Mouse (Mus musculus) kidney, postnatal 4 days (tissue): ENCODE measurements around the gene Hacd1.

ENCODE experiments used
- DNase-seq, 2 experiments: peaks; one replicate each; pipeline ENCODE4 v3.0.0; 2021; ENCODE audit warnings: mixed read lengths in 2 of 2

Gene Hacd1

DNA sequence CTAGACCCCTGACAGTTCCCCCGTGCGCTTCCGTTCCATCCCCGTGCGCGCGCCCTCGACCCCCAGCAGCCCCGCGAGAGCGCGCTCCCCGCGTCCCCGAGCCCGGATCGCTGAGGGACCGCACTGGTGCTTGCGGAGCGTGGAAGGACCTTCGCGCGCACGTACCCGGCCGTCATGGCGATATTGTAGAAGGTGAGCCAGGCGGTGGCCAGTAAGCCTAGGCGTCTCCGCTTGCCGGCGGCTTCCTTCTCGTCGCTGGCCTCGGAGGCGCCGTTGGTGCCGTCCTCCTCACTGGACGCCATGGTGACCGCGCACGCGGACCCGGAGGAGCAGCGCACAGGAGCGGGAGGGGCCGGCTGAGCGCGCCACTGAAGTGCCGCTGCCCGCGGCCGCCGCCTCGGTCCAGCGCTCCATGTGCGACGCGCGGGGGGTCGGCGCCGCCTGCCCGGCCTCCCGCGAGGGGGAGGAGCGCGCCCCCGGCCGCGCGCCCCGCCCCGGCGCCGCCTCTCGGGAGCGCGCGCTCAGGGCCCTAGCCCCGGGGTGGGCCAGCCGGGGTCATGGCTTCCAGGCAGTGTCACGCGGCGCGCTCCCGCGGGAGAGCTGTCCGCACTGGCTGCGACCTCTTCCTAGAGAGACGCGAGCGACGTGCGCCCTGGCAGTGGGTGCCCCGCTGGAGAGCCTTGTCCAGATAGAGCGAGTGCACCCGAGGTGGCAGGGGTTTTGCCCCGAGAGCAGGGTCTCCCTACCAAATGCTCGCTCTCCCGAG is at the start of gene Hacd1:
Gene Hacd1, minus strand, starts transcription at position 570 of the 766 bp plus-strand sequence.
- peak; percentile 88 to 93 for DNase-seq

DNA sequence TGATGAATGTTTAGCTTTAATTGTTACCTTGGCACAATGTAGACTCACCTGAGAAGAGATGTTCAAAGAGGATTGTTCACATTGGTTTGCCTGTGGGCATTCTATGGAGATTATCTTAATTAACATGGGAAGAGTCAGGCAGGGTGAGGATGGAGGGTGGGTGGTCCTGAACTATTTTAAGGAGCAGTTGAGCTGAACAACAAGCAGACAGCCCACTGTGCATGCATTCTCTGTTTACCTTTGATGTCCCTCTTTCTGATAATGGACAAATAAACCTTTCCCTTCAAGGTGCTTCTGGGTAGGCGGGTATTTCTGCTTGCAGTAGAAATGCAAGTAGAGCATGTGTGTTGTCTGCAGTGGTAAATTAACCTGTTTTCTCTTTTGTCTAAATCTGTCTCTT is 48.0 kb upstream of the Hacd1 start:
- DNase-seq: no peak

DNA sequence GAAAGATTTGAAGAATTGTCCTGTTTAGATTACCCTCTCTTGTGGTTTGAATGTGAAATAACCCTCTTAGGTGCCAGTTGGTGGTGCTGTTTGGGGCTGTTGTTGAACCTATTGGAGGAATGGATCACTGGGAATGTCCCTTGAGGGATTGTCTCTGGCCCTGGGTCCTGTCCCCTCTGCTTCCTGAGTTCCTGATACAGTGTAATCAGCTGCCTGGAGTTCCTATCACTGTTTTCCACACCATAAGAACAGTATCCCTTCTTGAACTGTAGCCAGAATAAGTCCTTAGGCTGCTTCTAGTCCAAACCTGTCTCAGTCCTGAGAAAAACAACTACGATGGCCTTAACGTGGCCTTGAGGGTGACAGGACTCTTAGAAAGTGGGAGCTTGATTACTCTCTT is 46.7 kb upstream of the Hacd1 start:
- DNase-seq: no peak

GRCm38 (mm10) chr2:14100533-14100932 is 44.6 kb upstream of the Hacd1 start:
- no peak for DNase-seq

DNA sequence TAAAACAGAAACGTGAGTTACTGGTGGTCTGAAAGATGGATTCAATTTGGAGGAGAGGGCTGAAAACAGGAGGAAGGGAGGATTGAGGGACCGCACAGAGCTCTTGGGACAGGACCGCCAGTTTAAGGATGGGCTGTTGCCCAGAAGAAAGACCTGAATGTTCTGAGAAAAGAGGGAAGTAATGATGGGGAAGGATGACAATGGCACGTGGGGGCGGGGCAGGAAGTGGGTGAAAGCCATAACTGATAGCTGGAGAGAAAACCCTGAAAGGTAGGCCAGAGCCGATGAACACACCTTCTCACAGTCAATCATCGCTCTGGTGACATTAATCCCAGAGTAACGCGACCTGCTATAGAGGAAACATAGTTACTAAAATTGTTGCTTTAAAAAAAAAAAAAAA is 22.6 kb upstream of the Hacd1 start:
- DNase-seq: peak in 1 of 2 experiments; percentile 10

DNA sequence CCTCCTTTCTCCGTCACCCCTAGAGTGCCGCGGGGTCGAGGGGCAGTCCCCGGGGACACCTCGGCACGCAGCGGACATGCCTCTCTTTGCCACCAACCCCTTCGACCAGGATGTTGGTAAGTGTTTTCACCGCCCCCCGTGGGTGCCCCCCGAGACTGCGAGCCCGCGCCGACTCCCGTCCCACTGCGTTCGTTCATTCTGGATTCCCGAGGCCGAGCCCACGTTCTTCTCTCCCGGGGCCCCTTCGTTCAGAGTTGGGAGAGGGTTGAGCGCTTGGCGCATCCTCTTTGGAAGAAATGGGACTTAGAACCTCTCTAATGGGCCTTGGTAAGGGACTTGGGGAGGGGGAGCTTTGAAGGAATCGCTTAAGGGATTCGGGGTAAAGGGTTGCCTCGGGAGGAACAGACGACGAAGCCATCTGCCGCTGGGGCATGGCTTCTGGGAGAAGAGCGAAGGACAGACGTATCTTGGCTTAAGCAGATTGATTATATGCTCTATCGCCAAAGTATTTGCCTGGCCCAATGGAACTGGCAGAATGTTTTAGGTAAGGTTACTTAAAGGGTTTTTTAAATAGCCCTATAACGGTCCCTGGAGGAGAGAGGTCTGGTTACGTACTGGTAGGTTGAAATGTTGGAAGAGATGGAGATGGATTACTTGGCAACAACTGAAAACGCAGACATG is 18.4 kb upstream of the Hacd1 start:
- no peak for DNase-seq

- DNase-seq: peak; percentile 93 to 95
These were observed 17.7 kb upstream of the Hacd1 start, which contains the start of gene Stam for GRCm38 (mm10) chr2:14073362-14074220. Gene Stam, plus strand, starts transcription at chr2:14074098.

DNA sequence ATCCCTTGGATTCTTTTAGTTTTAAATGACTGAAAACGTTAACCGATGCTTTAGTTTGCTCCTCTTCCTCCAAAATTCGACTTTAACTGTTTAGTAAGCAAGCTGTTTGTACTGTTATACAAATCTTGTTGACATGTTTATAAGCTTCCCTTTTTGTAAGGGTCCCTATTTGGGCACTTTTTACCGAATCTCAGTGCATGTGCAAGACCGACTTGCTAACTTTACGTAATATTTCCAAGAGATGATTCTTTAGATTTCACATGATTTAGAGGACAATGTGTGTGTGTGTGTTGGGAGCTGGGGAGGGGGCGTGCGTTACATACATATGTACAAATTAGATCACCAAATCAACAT is 17.1 kb upstream of the Hacd1 start:
- no peak for DNase-seq

DNA sequence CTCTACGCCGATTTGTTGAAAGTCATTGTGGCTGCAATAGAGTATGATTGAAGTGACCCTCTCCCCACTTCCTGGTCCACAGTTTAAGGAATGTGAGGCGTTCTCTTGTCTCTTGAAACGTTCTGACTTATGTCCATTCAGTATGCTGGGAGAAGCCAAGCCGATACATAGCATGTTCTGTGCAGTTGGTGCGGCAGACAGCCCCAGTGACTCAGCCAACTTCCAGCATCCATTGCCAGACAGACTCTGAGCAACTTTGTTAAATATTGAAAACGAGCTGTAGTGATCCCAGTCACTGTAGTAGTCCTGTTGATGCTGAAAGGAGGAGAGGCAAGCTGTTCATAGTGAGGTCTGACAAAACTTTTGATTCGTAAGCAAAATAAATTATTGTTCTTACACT is 14.5 kb upstream of the Hacd1 start:
- DNase-seq: no peak

GRCm38 (mm10) chr2:14069027-14069426 is 13.1 kb upstream of the Hacd1 start:
- DNase-seq: no peak

- no peak for DNase-seq
These were observed 10.0 kb upstream of the Hacd1 start for GRCm38 (mm10) chr2:14065704-14066650.

DNA sequence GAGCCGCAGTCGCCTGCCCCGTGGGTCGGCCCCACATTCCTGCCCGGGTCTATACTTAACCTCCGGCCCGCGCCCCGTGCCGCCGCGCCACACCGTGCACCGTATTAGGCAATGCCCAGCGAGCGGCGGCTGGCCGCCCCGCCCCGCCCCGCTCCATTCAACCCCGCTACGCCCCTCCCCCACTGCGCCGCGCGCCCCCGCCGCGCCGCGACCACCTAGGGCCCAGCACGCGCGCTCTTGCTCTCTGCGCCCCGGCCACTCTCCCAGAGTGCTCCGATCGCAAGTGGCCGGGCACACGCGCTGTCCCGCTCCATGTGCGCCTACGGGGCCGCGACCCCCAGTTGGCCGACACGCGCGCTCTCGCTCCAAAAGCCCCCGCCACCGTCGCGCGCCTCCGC is 768 bp downstream of the Hacd1 start:
- peak; percentile 86 to 91 for DNase-seq

DNA sequence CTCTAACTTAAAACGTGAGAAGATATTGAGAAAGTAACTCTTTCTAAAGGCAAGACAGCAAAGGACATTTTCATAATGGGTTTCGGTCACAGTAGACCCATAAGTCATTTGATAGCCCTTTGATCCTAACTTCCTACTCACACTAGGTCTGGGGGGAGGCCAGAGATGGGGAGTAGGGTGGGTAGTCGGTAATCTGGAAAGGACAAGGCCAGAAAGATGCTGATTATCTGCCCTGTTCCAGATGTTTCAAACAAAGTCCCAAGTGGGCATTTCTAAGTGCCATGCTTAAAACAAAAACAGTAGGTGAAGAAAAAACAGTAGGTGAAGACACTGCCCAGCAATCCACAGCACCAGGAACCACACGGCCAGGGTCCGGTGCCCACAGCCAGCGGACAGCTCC is 1.2 kb downstream of the Hacd1 start:
- DNase-seq: peak in 1 of 2 experiments; percentile 9

DNA sequence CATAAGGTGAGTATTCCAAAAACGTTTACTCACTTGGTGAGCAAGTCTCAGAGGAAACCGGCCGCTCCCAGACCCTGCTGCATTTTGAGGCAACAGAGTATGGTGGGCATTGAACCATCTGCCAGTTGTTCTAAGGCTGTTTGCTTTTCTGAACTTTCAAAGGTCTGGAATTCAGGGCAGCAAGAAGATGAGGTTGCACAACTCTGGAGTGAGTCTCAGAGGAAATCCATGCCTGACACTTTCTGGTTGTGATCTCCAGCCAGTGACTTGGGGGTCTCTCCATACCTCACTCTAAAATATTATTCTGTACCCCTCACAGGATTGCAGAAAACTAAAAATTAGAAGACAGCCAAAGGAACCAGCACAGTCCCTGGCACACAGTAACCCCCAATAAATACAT is 1.8 kb downstream of the Hacd1 start:
- no peak for DNase-seq

DNA sequence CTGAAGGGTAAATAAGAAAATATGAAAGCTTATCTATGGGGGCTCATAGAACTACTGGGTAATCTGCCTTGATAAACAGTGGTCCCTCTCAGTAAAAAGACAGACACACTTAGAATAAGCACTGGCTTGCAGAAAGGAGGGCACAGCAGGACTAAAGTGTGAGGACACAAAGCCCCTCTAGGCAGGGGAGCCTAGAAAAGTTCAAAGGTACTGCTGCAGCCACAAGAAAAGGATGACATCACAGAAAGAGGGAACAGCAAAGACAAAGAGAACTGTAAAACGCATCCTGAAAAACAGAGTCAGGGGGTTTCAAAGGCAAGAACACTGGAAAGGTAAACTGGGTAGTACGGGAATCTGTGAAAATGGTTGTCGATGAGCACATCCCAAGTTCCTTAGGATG is 2.3 kb downstream of the Hacd1 start:
- no peak for DNase-seq

DNA sequence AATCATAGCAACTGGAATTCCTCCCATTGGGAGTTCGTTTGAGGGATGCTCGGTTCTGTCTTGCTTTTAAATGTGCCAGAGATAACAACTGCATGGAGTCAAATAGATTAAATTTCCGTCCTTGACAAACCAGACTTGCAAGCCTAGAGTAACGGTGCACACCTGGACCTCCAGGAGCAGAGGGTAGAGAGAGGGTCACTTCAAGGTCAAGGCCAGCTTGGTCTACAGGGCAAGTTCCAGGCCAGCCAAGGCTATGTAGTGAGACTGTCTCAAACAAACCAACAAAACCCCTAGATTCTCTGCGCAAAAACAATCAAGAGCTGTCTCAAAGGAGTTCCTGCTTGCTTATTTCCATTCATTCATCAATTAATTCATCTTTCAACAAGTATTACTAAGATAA is 7.1 kb downstream of the Hacd1 start:
- DNase-seq: no peak

DNA sequence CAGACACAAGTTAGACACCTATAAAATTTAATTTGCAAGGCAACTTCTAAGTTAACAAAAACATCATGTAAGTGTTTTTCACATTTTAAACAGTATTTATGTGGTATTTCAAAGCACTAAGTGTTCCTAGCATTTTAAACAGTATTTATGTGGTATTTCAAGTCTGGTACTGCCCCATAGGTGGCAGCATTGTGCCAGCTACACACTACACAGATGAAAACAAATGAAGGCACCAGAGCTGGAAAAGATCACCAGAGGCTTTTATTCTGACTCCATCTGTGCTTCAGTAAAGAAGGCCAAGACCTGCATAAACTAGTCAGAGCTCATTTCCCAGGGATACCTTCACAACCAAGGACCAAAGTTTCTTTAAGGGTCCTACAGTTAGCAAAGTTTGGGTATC is 7.6 kb downstream of the Hacd1 start:
- peak; percentile 75 to 81 for DNase-seq

DNA sequence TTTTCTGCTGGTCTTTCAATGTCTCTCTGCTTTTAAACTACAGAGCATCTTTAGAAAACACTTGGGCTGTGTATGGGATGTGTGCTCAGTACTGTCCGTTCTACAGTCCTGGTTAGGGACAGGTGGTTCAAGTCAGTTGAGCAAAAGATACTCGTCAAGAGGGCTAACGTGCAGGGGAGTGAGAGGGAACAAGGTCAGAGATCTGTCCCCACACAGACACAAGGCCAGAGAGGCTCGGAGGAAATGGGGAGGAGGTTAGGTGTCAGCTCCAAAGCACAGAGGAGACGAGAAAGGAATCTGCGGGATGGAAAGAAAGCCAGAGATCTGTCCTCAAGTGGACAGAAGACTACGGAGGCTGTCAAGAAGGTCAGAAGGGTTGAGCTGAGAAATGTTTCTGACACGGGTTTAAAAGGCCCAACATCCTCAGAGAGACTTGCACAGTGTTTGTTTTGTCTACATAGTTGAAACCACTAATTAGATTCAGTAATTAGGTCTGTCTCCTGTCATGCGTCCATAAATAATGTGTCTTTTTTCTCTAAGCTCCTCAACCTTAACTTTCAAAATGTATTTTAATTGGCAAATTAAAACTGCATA is 12.3 kb downstream of the Hacd1 start:
- peak; percentile 43 to 49 for DNase-seq

DNA sequence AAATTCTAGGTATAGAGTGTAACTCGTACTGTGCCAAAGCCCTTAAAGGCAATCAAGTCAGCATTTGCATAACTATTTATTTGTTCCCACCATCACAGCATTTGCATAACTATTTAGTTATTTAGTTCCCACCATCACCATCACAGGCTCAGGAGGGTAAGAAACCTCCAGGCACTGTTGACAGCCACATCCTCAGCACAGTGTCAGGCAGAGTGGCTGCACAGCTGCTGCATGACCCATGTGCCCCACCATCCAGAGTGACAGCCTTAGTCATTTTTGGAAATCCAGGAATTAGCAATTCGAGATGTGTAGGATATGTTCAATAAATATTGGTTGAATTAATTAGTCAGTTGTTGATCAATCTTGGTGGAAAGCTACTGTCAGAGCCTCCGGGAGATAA is 12.9 kb downstream of the Hacd1 start:
- no peak for DNase-seq

DNA sequence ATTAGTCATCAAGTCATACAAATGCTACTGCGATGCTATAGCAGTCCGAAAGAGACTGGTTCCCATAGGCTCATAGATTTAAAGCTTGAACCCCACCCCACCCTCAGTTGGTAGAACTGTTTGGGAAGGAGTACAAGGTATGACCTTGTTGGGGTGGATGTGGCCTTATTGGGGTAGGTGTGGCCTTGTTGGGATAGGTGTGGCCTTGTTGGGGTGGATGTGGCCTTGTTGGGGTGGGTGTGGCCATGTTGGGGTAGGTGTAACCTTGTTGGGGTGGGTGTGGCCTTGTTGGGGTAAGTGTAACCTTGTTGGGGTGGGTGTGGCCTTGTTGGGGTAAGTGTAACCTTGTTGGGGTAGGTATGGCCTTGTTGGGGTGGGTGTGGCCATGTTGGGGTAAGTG is 14.7 kb downstream of the Hacd1 start:
- DNase-seq: no peak

GRCm38 (mm10) chr2:14019228-14019627 is 36.7 kb downstream of the Hacd1 start:
- DNase-seq: no peak

DNA sequence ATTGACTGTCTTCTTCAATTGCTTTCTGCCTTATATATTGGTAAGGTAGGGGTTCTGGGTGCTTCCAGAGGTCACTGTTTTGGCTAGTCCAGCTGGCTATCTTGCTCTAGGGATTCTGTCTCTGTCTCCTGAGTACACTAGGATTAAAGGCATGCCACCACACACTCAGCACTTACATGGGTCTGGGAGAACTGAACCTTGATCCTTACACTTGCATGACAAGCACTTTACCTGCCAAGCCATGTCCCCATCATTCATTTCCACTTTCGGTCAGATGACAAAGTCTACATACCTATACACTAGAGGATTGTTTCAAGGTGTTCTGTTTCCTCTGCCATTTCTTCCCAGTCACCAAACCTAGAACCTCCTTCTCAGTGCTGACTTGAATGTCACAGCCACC is 50.8 kb downstream of the Hacd1 start:
- no peak for DNase-seq
